Comparison of ENCODE assay signal across 18 mouse cellular contexts in genomic region chr17:85660016-85660415, GRCm38 (mm10). TPM values are rescaled to one million over a fixed set of nuclear protein-coding genes. Genes with fewer than 3 reads are reported as not detected.
"Had no signal": no experiment of that assay in that cellular context is flagged by ENCODE, and none has a peak within 500 bp of the region (broad histone marks: within the 10 kb centered on the region; RNA-seq: fewer than 3 reads in every experiment).

No protein-coding gene starts in this region.

- H3K27ac ChIP-seq: limb, embryonic 10.5 days; liver, embryonic 15.5 days; macrophage; stomach, embryonic 15.5 days had no signal

- H3K4me3 ChIP-seq: limb, embryonic 10.5 days; liver, embryonic 15.5 days; myocyte; stomach, embryonic 15.5 days had no signal

- DNase-seq: kidney, postnatal 10 days; lung, embryonic 14.5 days; lung, postnatal 10 days; midbrain, embryonic 14.5 days; right cerebral cortex, postnatal 14 days; thymus, adult 2 months; thymus, postnatal 25 days had no signal

- H3K9ac ChIP-seq: liver, embryonic 15.5 days; lung, embryonic 14.5 days; stomach, embryonic 15.5 days had no signal

- H3K36me3 ChIP-seq: limb, embryonic 10.5 days; liver, embryonic 15.5 days; stomach, embryonic 15.5 days had no signal

- H3K4me2 ChIP-seq: liver, embryonic 11.5 days; liver, embryonic 15.5 days; lung, embryonic 14.5 days; stomach, embryonic 15.5 days had no signal

- H3K4me1 ChIP-seq: liver, embryonic 15.5 days; stomach, embryonic 15.5 days had no signal

- H3K9me3 ChIP-seq: limb, embryonic 10.5 days; liver, embryonic 15.5 days; stomach, embryonic 15.5 days had no signal

RNA-seq across cellular contexts. Expression of gene Six2, which starts 28.1 kb away (rescaled TPM):
- total RNA-seq: neutrophil, adult 5-6 weeks had no signal
- polyA plus RNA-seq: large intestine, adult 2 months; liver, embryonic 15.5 days; lung, embryonic 14.5 days; macrophage; myocyte had no signal

RNA-seq across cellular contexts. Expression of gene Six3, which starts 46.6 kb away (rescaled TPM):
- total RNA-seq: neutrophil, adult 5-6 weeks had no signal
- polyA plus RNA-seq: kidney, embryonic 14.5 days; large intestine, adult 2 months; limb, embryonic 10.5 days; liver, embryonic 11.5 days; liver, embryonic 15.5 days; lung, embryonic 14.5 days; macrophage; myocyte; stomach, embryonic 15.5 days; testis, adult 2 months; urinary bladder, adult 2 months had no signal
